Mouse (Mus musculus): ENCODE measurements around the gene Fgf11.

DNA sequence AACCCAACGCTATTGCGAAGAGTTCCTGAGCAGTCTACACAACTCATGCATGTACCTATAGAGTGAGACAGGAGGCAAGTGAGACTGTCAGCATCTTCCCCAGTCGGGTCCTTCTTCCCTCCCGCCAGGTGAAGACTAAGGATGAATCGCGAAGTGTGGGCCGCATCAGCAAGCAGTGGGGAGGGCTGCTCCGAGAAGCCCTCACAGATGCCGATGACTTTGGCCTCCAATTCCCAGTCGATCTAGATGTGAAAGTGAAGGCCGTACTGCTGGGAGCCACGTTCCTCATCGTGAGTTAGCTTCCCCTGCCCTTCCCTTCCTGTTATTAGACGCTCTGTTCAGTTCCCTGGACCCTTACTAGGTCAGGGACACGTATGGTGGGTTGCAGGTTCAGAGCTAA, 48.2 kb upstream of the Fgf11 start:
- TF ChIP-seq CTCF (IDR thresholded peaks at IDR 0.05; ENCODE audit: low read depth) (no peak), EP300 (IDR thresholded peaks at IDR 0.05; ENCODE audit: low read depth) (no peak)
